Mouse (Mus musculus) ES-Bruce4 (cell line): ENCODE data around the gene Mrrf.

ENCODE experiments used
- CTCF ChIP-seq: IDR thresholded peaks from one replicate; pipeline ENCODE4 v1.8.1; 2011; ENCODE audit warnings: low read depth, low read length
- POLR2A ChIP-seq: IDR thresholded peaks from one replicate; pipeline ENCODE4 v1.8.1; 2011; ENCODE audit warnings: low read length; ENCODE audit not compliant: insufficient read depth

- TF ChIP-seq CTCF (no peak), POLR2A (no peak)
Measured at GRCm38 (mm10) chr2:36127973-36128372, 8.2 kb upstream of the Mrrf start.
